Mouse (Mus musculus): ENCODE measurements around the gene Polg2. TPM values are rescaled to one million over a fixed set of nuclear protein-coding genes. Genes with fewer than 3 reads are reported as not detected.

Polg2 gene
- total and polyA plus RNA-seq, 3 experiments, result 2.7 to 4.2 (median 3.7) TPM

- Histone ChIP-seq H3K4me1 (ENCODE audit: control insufficient read depth, insufficient read depth, low read length) (no peaks in the 10 kb centered on the region), H3K27ac (no peak overlapping the region), H3K36me3 (ENCODE audit: control insufficient read depth, insufficient read depth, low read length) (no peaks in the 10 kb centered on the region), H3K9ac (ENCODE audit: low read depth, low read length) (no peak overlapping the region), H3K27me3 (ENCODE audit: control insufficient read depth, insufficient read depth, low read length) (no peaks in the 10 kb centered on the region), H3K79me2 (replicated peaks; ENCODE audit: control insufficient read depth, insufficient read depth, low read length) (no peaks in the 10 kb centered on the region), H3K4me3 (no peak overlapping the region)
- no peak for TF ChIP-seq POLR2A (IDR thresholded peaks at IDR 0.05; ENCODE audit: insufficient read depth, low read depth, low read length)
- TF ChIP-seq EP300 (IDR thresholded peaks at IDR 0.05; ENCODE audit: insufficient read depth, low read depth, low read length), result no peak
- no peak for TF ChIP-seq CTCF (IDR thresholded peaks at IDR 0.05)
- DNase-seq, result no peak
- 79% methylated on average over 10 of the region's 10 CpGs for WGBS
- intact Hi-C loops (cut with DNase I), result no loop called here
Measured at GRCm38 (mm10) chr11:106802069-106802627, 22.8 kb upstream of the Polg2 start.

DNA sequence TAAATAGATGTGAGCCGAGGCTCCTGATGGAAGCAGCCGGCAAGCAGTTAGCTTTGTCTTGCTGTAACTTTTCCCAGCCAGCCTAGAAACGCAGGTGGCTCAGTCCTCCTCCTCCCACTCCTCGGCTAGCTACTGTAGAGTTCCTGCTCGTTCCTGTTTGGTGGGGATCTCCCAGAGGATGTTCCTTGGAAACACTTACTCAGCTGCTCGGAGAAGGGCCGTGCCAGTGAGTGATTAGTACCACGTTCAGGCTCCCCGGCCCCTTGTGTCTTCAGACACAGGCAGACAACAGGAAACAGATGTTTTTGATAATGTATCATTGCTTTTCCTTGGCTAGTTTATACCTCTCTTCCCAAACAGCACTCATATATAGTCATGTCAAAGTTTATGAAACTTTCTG, 16.3 kb upstream of the Polg2 start:
- no peak for DNase-seq
- Histone ChIP-seq H3K27me3 (ENCODE audit: control insufficient read depth, insufficient read depth, low read length) (no peaks in the 10 kb centered on the region), H3K79me2 (replicated peaks; ENCODE audit: control insufficient read depth, insufficient read depth, low read length) (no peaks in the 10 kb centered on the region; the same call in 1 of the 2 replicates), H3K36me3 (ENCODE audit: control insufficient read depth, insufficient read depth, low read length) (peaks cover 9% of the 10 kb centered on the region), H3K9ac (ENCODE audit: low read depth, low read length) (no peak overlapping the region), H3K4me3 (no peak overlapping the region), H3K4me1 (ENCODE audit: control insufficient read depth, insufficient read depth, low read length) (peaks cover 3% of the 10 kb centered on the region), H3K27ac (0 out of 2 replicates have a peak overlapping the region, but pooled peaks have one; percentile 15)
- 41% methylated on average over 9 of the region's 9 CpGs for WGBS
- intact Hi-C loops (cut with DNase I), result loop anchor here (2.0 kb wide), 1 partner anchor 25 kb away; no protein-coding TSS in a partner anchor
- TF ChIP-seq EP300 (IDR thresholded peaks at IDR 0.05; ENCODE audit: insufficient read depth, low read depth, low read length) (no peak), CTCF (IDR thresholded peaks at IDR 0.05) (no peak), POLR2A (IDR thresholded peaks at IDR 0.05; ENCODE audit: insufficient read depth, low read depth, low read length) (no peak)

GRCm38 (mm10) chr11:106793846-106794245, 14.5 kb upstream of the Polg2 start:
- Histone ChIP-seq H3K27me3 (ENCODE audit: control insufficient read depth, insufficient read depth, low read length) (no peaks in the 10 kb centered on the region), H3K79me2 (replicated peaks; ENCODE audit: control insufficient read depth, insufficient read depth, low read length) (no peaks in the 10 kb centered on the region; the same call in 1 of the 2 replicates), H3K9ac (ENCODE audit: low read depth, low read length) (no peak overlapping the region), H3K36me3 (ENCODE audit: control insufficient read depth, insufficient read depth, low read length) (peaks cover 9% of the 10 kb centered on the region), H3K27ac (no peak overlapping the region), H3K4me1 (ENCODE audit: control insufficient read depth, insufficient read depth, low read length) (peaks cover 3% of the 10 kb centered on the region), H3K4me3 (no peak overlapping the region)
- no peak for DNase-seq
- no peak for TF ChIP-seq POLR2A (IDR thresholded peaks at IDR 0.05; ENCODE audit: insufficient read depth, low read depth, low read length)
- TF ChIP-seq CTCF (IDR thresholded peaks at IDR 0.05), result no peak
- no peak for TF ChIP-seq EP300 (IDR thresholded peaks at IDR 0.05; ENCODE audit: insufficient read depth, low read depth, low read length)
- intact Hi-C loops (cut with DNase I), result no loop called here
- WGBS, result 81% methylated on average over 4 of the region's 4 CpGs

GRCm38 (mm10) chr11:106789649-106790048, 10.3 kb upstream of the Polg2 start:
- peak overlapping the region; percentile 89 for H3K9ac ChIP-seq (ENCODE audit: low read depth, low read length)
- intact Hi-C loops (cut with DNase I), result loop anchor here (5.0 to 10.0 kb wide), 3 partner anchors 133 to 515 kb away; partner anchors contain the start of genes Smarcd2, Smurf2 and Tcam1
- H3K36me3 ChIP-seq (ENCODE audit: control insufficient read depth, insufficient read depth, low read length), result peaks cover 20% of the 10 kb centered on the region
- WGBS, result 1% methylated on average over 6 of the region's 6 CpGs
- H3K27ac ChIP-seq, result peak overlapping the region; percentile 96
- TF ChIP-seq CTCF (IDR thresholded peaks at IDR 0.05), result no peak
- no peak for TF ChIP-seq EP300 (IDR thresholded peaks at IDR 0.05; ENCODE audit: insufficient read depth, low read depth, low read length)
- H3K4me3 ChIP-seq, result peak overlapping the region; percentile 99
- no peaks in the 10 kb centered on the region for H3K27me3 ChIP-seq (ENCODE audit: control insufficient read depth, insufficient read depth, low read length)
- peaks cover 1% of the 10 kb centered on the region; the same call in 1 of the 2 replicates for H3K79me2 ChIP-seq (replicated peaks; ENCODE audit: control insufficient read depth, insufficient read depth, low read length)
- peaks cover 1% of the 10 kb centered on the region; the same call in 1 of the 2 replicates for H3K4me1 ChIP-seq (ENCODE audit: control insufficient read depth, insufficient read depth, low read length)
- no peak for DNase-seq

GRCm38 (mm10) chr11:106788775-106789459, 9.6 kb upstream of the Polg2 start, which contains the start of the genes Ddx5 and Cep95:
TSS of gene Ddx5 (minus strand) at chr11:106789185.
TSS of gene Cep95 (plus strand) at chr11:106789252.
- H3K27ac ChIP-seq, result peak within 1 kb of the TSS; percentile 96

More at GRCm38 (mm10) chr11:106788775-106789459, 9.6 kb upstream of the Polg2 start, which contains the start of the genes Ddx5 and Cep95:
- Histone ChIP-seq H3K27me3 (ENCODE audit: control insufficient read depth, insufficient read depth, low read length) (no peaks in the 10 kb centered on the region), H3K79me2 (replicated peaks; ENCODE audit: control insufficient read depth, insufficient read depth, low read length) (peaks cover 1% of the 10 kb centered on the region; the same call in 1 of the 2 replicates), H3K4me3 (peak within 1 kb of the TSS; percentile 99), H3K9ac (ENCODE audit: low read depth, low read length) (peak within 1 kb of the TSS; percentile 99), H3K36me3 (ENCODE audit: control insufficient read depth, insufficient read depth, low read length) (peaks cover 27% of the 10 kb centered on the region), H3K4me1 (ENCODE audit: control insufficient read depth, insufficient read depth, low read length) (peaks cover 2% of the 10 kb centered on the region; the same call in 1 of the 2 replicates)
- peak; percentile 44 for TF ChIP-seq CTCF (IDR thresholded peaks at IDR 0.05)
- peak; percentile 80 for TF ChIP-seq EP300 (IDR thresholded peaks at IDR 0.05; ENCODE audit: insufficient read depth, low read depth, low read length)
- TF ChIP-seq POLR2A (IDR thresholded peaks at IDR 0.05; ENCODE audit: insufficient read depth, low read depth, low read length), result peak; percentile 83
- peak; percentile 98 to 99 for DNase-seq
- WGBS, result under 1% methylated on average over 57 of the region's 58 CpGs
- intact Hi-C loops (cut with DNase I), result loop anchor here (1.0 to 10.0 kb wide), 4 partner anchors 10 to 514 kb away; partner anchors contain the start of genes Polg2, Smarcd2, Smurf2 and Tcam1

Measured in heart, adult 2 months (tissue).